Mouse (Mus musculus) spleen, postnatal 14 days (tissue): Measurements from ENCODE around the gene Celf1.
"Not testable (repeated sequence)": the region's sequence is repeated elsewhere in the genome, so short reads cannot be mapped to it uniquely, and the experiment has no call there.

Source experiments
- DNase-seq, 2 experiments: peaks; one replicate each; pipeline ENCODE4 v3.0.0; 2021 to 2022; ENCODE audit warnings: low spot score in 2 of 2

Celf1 gene

GRCm38 (mm10) chr2:91022266-91022665, 82.1 kb downstream of the Celf1 start:
- not testable (repeated sequence) for DNase-seq

- DNase-seq, result no peak
Measured at GRCm38 (mm10) chr2:91023131-91023530, 82.9 kb downstream of the Celf1 start.

- DNase-seq, result no peak
Measured at GRCm38 (mm10) chr2:91023956-91024355, 83.8 kb downstream of the Celf1 start.

GRCm38 (mm10) chr2:91025081-91025516, 84.9 kb downstream of the Celf1 start:
- no peak for DNase-seq

- DNase-seq, result no peak
Measured at GRCm38 (mm10) chr2:91026491-91026890, 86.3 kb downstream of the Celf1 start.

- DNase-seq, result no peak
Measured at GRCm38 (mm10) chr2:91027391-91028214, 87.4 kb downstream of the Celf1 start.

- DNase-seq, result no peak
Measured at GRCm38 (mm10) chr2:91031216-91031615, 91.0 kb downstream of the Celf1 start.

GRCm38 (mm10) chr2:91033000-91033399, 92.8 kb downstream of the Celf1 start:
- DNase-seq, result no peak

- no peak for DNase-seq
Measured at GRCm38 (mm10) chr2:91035385-91035784, 95.2 kb downstream of the Celf1 start, which contains the start of gene Rapsn. Gene Rapsn, plus strand, starts transcription at chr2:91035620.

- no peak for DNase-seq
Measured at GRCm38 (mm10) chr2:91041786-91042185, 101.6 kb downstream of the Celf1 start.

GRCm38 (mm10) chr2:91042651-91043398, 102.6 kb downstream of the Celf1 start:
- DNase-seq, result no peak

GRCm38 (mm10) chr2:91044727-91045126, 104.5 kb downstream of the Celf1 start:
- no peak for DNase-seq

GRCm38 (mm10) chr2:91045805-91046204, 105.6 kb downstream of the Celf1 start:
- not testable (repeated sequence) for DNase-seq

GRCm38 (mm10) chr2:91047359-91047758, 107.2 kb downstream of the Celf1 start:
- no peak for DNase-seq

GRCm38 (mm10) chr2:91051917-91052316, 111.7 kb downstream of the Celf1 start:
- DNase-seq, result no peak

- DNase-seq, result no peak
Measured at GRCm38 (mm10) chr2:91052752-91053151, 112.6 kb downstream of the Celf1 start.

GRCm38 (mm10) chr2:91053181-91053933, 113.2 kb downstream of the Celf1 start:
- DNase-seq, result no peak

GRCm38 (mm10) chr2:91053934-91054382, 113.8 kb downstream of the Celf1 start, which contains the start of gene Psmc3:
Gene Psmc3, plus strand, starts transcription at chr2:91054009.
- DNase-seq, result peak; percentile 93 to 95

- no peak for DNase-seq
Measured at GRCm38 (mm10) chr2:91058435-91058834, 118.3 kb downstream of the Celf1 start.

GRCm38 (mm10) chr2:91059376-91059775, 119.2 kb downstream of the Celf1 start:
- DNase-seq, result no peak

- DNase-seq, result no peak
Measured at GRCm38 (mm10) chr2:91060544-91061355, 120.6 kb downstream of the Celf1 start.
